Mouse (Mus musculus) E14TG2a.4 (cell line): Measurements from ENCODE around the gene Cmtm3.

Experiments
- CTCF ChIP-seq: conservative IDR thresholded peaks from 2 replicates; pipeline ENCODE4 v1.5.1; 2014; ENCODE audit warnings: low read length
- POU5F1 ChIP-seq: IDR thresholded peaks from 2 replicates; pipeline ENCODE4 v1.6.1; 2014; ENCODE audit warnings: low read length, borderline replicate concordance

GRCm38 (mm10) chr8:104374864-104375846, 35.9 kb downstream of the Cmtm3 start:
- no peak for TF ChIP-seq CTCF
- TF ChIP-seq POU5F1: no peak
